Mouse (Mus musculus) bone marrow macrophage, adult 2 months (primary cell): ENCODE measurements around the gene Klhdc8b.

Experiments used
- CTCF ChIP-seq: IDR thresholded peaks from 2 replicates; pipeline ENCODE4 v1.5.1; 2012; ENCODE audit warnings: low read depth, mild to moderate bottlenecking, low read length, moderate library complexity
- POLR2A ChIP-seq: IDR thresholded peaks from 2 replicates; pipeline ENCODE4 v1.6.1; 2012; ENCODE audit warnings: mild to moderate bottlenecking, low read depth, low read length, borderline replicate concordance

- TF ChIP-seq CTCF, result no peak
- no peak for TF ChIP-seq POLR2A
These were observed 63.1 kb downstream of the Klhdc8b start for GRCm38 (mm10) chr9:108398324-108398723.
